Mouse (Mus musculus) spleen, adult 2 months (tissue): ENCODE measurements at regions not wholly inside any gene's neighbourhood (a gene's known extent, or its start where the extent isn't known, plus 50 kb on each side); places are given as distances from the start of the nearest gene placed in this dataset.

Experiments
- DNase-seq, 2 experiments: peaks; one replicate each; pipeline versions ENCODE4 v3.0.0 to v3.0.0-alpha.2; 2012 to 2021; ENCODE audit warnings: low spot score in 2 of 2, low read depth in 1 of 2
- H3K27ac ChIP-seq: fragments of 200-500 bp; 2 replicates; pipeline ENCODE4 v1.5.1; 2012; ENCODE audit warnings: low read length, inconsistent platforms; ENCODE audit not compliant: insufficient read depth
- H3K27me3 ChIP-seq: fragments of 200-500 bp; 2 replicates; pipeline ENCODE4 v1.6.1; 2012; ENCODE audit warnings: mild to moderate bottlenecking, moderate library complexity, low read length, inconsistent platforms; ENCODE audit not compliant: control insufficient read depth, insufficient read depth
- H3K36me3 ChIP-seq: fragments of 200-500 bp; 2 replicates; pipeline ENCODE4 v1.6.1; 2012; ENCODE audit warnings: mild to moderate bottlenecking, low read length, inconsistent platforms; ENCODE audit not compliant: control insufficient read depth, insufficient read depth
- H3K4me1 ChIP-seq: fragments of 200-500 bp; 2 replicates; pipeline ENCODE4 v1.6.1; 2011; ENCODE audit warnings: inconsistent platforms; ENCODE audit not compliant: control insufficient read depth, insufficient read depth, insufficient read length
- H3K4me3 ChIP-seq: fragments of 200-500 bp; 2 replicates; pipeline ENCODE4 v1.5.1; 2011; ENCODE audit warnings: mild to moderate bottlenecking, inconsistent platforms; ENCODE audit not compliant: insufficient read depth, insufficient read length; ENCODE audit errors: extremely low read depth
- CTCF ChIP-seq: fragments of 200-500 bp; IDR thresholded peaks from 2 replicates; pipeline ENCODE4 v1.5.1; 2011; ENCODE audit warnings: mild to moderate bottlenecking, inconsistent platforms; ENCODE audit not compliant: insufficient read depth, insufficient read length, insufficient replicate concordance; ENCODE audit errors: extremely low read depth
- POLR2A ChIP-seq: fragments of 200-500 bp; IDR thresholded peaks from 2 replicates; pipeline ENCODE4 v1.6.1; 2011; ENCODE audit warnings: low read depth, low read length, inconsistent platforms
- WGBS: fragments of 180-500 bp; shearing (Covaris S2); methylation state at CpG from one replicate; pipeline ENCODE4 v1.1.7; 2018; 5-methylcytosine and 5-hydroxymethylcytosine counted together

DNA sequence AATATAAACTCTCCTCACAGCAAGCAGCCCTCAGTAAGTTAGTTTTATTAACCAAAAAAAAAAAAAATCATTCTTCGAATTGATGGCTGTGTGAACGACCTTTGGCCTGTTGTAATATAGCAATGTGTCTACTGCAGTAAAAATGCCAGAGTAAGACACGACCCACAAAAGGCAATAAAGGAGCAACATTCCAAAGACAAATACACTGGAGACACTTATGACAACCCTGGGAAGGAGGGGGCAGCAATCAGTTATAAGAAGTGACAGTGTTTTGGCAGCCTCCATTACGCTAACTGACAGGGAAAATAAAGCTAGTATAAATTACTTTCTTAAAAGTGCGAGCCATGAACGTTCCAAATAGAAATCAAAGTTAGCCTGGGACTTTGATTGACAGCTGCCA is 185.9 kb upstream of the Ap5m1 start:
- WGBS: 70% methylated on average over 6 of the region's 6 CpGs
- no peak for TF ChIP-seq POLR2A
- no peak for TF ChIP-seq CTCF
- no peak overlapping the region for H3K27ac ChIP-seq
- no peak overlapping the region for H3K4me3 ChIP-seq
- H3K4me1 ChIP-seq: no peaks in the 10 kb centered on the region
- DNase-seq: no peak
- no peaks in the 10 kb centered on the region for H3K27me3 ChIP-seq
- H3K36me3 ChIP-seq: no peaks in the 10 kb centered on the region

DNA sequence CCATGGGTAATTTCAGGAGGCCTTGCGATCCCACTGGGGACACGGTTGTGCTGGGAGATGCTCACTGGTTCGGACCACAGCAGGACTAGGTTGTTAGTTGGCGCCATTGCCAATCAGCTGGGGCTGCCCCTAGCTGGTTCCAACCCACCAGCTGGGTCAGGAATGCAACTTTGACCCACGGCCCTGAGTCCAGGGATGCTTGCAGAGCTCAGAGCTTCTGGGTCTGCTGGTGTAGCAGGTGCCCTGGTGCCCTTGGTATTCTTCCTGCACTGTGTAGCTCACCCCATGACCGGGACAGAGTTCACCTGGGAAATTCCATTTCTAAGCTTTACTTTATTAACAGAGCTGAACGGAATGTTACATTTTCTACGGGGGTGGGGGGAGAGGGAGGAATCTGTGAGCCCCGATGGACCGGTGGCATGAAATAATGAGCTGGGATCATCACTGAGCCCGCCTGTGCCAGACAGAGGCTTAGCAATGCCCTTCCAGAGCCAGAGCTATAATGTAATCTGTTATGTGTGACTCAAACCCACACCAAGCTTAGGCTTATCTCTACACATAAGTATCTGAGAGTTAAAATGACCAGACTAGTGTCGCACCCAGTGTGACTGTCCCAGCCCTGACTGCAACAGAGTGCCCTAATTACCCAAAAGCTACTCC is 187.8 kb upstream of the Ap5m1 start:
- WGBS: 90% methylated on average over 12 of the region's 12 CpGs
- Histone ChIP-seq H3K4me1 (no peaks in the 10 kb centered on the region), H3K36me3 (no peaks in the 10 kb centered on the region), H3K27ac (no peak overlapping the region), H3K4me3 (no peak overlapping the region), H3K27me3 (no peaks in the 10 kb centered on the region)
- TF ChIP-seq CTCF (no peak), POLR2A (no peak)
- no peak for DNase-seq

DNA sequence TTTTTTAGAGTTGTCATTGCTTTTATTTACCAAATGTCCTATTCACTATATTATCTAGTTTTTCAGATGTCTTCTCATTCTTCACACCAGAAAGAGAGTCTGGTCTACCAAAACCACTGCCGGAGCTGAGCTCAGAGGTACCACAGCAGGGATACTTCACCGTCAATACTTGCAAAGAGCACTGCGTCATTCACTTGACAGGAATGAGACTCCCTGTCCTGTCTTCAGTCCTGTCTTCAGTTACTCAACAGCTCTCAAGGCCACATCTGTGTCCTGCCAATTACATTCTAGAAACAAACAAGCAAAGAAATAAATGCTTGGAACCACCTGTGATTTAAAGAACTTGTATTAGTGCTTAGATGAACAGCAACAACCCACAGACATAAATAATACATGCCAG is 194.6 kb upstream of the Ap5m1 start:
- Histone ChIP-seq H3K4me1 (no peaks in the 10 kb centered on the region), H3K27me3 (no peaks in the 10 kb centered on the region), H3K4me3 (no peak overlapping the region), H3K36me3 (no peaks in the 10 kb centered on the region), H3K27ac (no peak overlapping the region)
- DNase-seq: no peak
- 90% methylated on average over 3 of the region's 3 CpGs for WGBS
- TF ChIP-seq POLR2A (no peak), CTCF (no peak)

DNA sequence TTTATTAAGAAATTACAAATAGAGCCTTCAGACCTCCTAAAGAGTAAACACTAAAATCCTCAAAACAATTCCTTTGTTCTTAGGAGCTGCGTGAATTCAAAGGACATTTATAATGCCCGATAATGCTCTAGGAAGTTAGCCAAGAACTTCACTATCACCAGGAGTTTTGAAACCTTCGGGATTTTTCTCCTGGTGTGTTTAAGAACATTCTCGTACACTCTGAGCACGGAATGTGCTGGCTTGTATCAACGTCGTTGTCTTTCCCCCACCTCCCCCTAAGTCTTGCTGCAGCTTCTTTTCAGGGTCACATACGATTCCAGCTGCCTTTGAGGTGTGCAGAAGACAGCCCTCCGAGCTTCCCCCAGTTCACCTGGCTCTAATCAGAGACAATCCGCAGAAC is 195.9 kb upstream of the Ap5m1 start:
- Histone ChIP-seq H3K4me1 (no peaks in the 10 kb centered on the region), H3K27ac (no peak overlapping the region), H3K4me3 (no peak overlapping the region), H3K36me3 (no peaks in the 10 kb centered on the region), H3K27me3 (no peaks in the 10 kb centered on the region)
- DNase-seq: no peak
- TF ChIP-seq POLR2A: no peak
- no peak for TF ChIP-seq CTCF
- 80% methylated on average over 10 of the region's 10 CpGs for WGBS

DNA sequence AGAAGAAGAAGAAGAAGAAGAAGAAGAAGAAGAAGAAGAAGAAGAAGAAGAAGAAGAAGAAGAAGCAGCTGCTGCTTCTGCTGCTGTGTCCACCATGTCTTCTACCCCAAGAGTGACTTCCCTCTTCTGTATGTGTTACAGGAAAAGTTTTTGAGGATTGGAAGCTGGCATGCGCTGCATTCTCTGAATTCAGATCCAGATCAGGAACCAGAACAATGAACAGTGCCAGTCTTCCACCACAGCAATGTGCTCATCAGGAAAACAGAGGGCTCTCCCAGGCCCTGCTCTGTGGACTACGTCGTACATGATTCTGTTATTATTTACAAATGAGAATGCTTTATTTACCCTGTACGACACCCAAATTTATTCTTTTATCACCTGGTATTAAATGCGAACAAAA is 181.8 kb upstream of the Otx2 start:
- TF ChIP-seq CTCF (no peak), POLR2A (no peak)
- Histone ChIP-seq H3K4me3 (no peak overlapping the region), H3K36me3 (no peaks in the 10 kb centered on the region), H3K4me1 (no peaks in the 10 kb centered on the region), H3K27me3 (no peaks in the 10 kb centered on the region), H3K27ac (no peak overlapping the region)
- no peak for DNase-seq
- WGBS: 86% methylated on average over 5 of the region's 5 CpGs

DNA sequence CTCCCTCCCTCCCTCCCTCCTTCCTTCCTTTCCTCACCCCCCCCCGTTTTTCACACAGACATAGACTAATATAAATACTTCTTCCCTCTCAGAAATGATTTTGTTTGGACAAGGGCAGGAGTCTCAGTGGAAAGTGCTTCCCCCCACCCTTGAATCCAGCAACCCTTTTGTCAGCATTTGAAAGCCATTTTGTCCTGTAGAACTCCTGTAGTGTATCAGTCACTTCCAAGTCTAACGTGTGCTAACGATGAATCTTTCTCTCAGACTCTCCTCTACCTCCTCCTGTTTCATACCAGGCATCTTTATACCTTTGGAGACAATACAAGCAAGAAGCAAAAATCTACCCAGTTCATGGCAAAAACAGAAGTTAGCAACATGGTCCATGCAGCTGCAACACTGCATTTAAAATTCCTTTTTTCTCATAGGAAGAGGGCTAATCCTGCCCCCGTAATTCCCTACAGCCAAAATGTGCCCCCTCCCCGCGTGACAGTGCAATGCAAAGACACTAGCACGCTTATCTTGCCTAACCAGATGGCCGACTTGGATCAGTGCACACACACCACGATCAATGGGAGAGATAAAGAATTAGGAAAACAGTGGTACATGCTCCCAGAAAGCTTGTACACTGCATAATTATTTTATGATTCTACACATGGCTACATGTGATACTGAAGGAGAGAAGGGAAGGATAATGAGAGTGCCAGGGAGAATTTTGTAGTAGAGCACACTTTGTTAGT is 180.7 kb upstream of the Otx2 start:
- WGBS: 80% methylated on average over 9 of the region's 9 CpGs
- DNase-seq: no peak
- Histone ChIP-seq H3K36me3 (no peaks in the 10 kb centered on the region), H3K27ac (no peak overlapping the region), H3K27me3 (no peaks in the 10 kb centered on the region), H3K4me1 (no peaks in the 10 kb centered on the region), H3K4me3 (no peak overlapping the region)
- TF ChIP-seq POLR2A (no peak), CTCF (no peak)

DNA sequence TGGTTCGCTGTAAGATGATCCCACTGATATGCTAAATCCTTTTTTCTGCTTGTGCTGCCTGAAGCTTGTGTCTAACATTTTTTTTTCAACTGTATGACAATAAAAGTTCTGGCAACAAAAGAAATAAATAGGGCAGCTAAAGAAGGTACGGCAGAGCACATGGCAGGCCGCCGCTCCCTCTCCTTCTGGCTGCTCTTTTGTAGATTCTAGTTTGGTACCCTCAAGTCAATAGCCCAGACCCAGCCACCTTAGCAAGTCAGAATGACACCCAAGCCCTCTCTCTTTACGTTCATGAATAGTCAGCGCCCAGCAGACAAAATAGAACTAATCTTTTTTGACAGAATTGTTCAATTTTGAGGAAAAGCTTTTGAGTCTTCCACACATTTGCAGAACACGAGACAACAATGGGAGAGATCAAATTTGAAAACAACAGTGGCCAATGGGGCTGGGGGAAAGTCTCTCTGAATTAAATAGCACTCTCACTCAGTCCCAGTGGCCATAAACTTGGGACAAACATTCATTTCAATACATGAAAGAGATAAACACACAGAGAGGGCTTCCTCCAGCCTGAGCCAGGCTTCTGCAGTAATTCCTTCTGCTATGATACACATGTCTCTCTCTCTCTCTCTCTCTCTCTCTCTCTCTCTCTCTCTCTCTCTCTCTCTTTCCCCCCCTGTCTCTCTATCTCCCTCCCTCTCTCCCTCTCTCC is 180.0 kb upstream of the Otx2 start:
- Histone ChIP-seq H3K36me3 (no peaks in the 10 kb centered on the region), H3K27ac (no peak overlapping the region), H3K4me1 (no peaks in the 10 kb centered on the region), H3K4me3 (no peak overlapping the region), H3K27me3 (no peaks in the 10 kb centered on the region)
- DNase-seq: no peak
- TF ChIP-seq CTCF: no peak
- no peak for TF ChIP-seq POLR2A
- WGBS: 84% methylated on average over 7 of the region's 7 CpGs
